Mouse (Mus musculus): ENCODE measurements around the gene Cfap299. TPM values are rescaled to one million over a fixed set of nuclear protein-coding genes. Genes with fewer than 3 reads are reported as not detected.
A peak's percentile ranks its signal among the peaks of the same experiment; 100 is the strongest.
"Not testable (repeated sequence)": the region's sequence is repeated elsewhere in the genome, so short reads cannot be mapped to it uniquely, and the experiment has no call there.

Gene Cfap299
- not detected for total RNA-seq (2021)

DNA sequence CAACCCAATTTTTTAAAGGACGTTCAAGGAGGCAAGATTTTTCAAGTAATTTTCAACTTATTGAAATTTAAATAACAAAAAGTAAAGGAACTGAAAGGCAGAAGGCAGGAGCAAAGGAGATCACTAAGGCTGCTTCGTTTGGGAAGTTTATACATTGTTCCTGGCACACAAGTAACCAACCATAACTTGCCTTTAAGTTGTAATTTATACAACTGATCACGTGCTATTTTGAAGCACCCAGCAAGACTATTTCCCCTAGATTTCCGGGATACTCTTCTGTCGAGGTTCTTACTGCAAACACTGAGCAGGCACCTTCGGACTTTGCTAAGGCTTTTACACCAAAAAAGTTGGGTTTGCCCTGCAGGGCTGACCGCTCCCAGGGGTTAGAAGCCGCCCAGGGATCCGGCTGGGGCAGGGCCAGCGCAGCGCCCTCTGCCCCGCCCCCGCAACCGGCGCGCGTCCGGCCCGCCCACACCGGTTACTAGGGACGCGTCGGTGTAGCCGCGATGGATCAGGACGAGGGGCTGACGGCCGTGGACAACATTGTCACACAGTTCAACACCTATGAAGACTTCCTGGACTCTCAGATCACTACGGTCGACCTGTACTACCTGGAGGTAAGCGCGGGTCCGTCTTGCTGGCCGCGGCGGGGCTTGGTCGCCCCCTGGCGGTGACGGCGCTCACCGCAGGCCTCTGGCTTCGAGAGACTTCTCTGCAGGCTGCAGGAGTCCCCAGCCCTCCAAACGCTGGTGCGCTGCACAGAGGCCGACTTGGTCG, at the start of gene Cfap299:
Gene Cfap299 (plus strand): TSS at position 457 of the 777 bp plus-strand sequence.
- DNase-seq = peak; percentile 87 to 88
- intact Hi-C loops (cut with DNase I) = loop anchor here (1.0 to 10.0 kb wide), 3 partner anchors 144 to 1203 kb away; no protein-coding TSS in a partner anchor

DNA sequence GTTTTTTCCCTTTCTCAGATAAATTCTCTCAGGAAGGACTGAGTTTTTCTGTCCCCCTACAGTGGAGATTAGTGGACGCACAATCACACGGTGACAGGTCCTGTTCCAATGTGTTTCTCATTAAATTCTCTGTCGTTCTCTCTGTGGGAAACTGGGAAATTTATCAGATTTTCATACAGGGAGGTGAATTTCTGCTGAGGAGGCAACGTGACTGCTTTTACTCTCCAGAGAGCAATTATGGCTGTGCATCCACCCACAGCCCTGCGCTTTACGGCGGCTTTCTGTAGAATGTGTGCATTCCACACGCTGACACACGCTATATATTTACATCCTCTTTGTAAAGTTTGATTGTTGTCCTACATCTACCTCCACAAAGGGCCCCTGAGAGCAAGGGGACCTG, 47.1 kb upstream of the Cfap299 start:
- intact Hi-C loops (cut with DNase I) = no loop called here
- DNase-seq = no peak

DNA sequence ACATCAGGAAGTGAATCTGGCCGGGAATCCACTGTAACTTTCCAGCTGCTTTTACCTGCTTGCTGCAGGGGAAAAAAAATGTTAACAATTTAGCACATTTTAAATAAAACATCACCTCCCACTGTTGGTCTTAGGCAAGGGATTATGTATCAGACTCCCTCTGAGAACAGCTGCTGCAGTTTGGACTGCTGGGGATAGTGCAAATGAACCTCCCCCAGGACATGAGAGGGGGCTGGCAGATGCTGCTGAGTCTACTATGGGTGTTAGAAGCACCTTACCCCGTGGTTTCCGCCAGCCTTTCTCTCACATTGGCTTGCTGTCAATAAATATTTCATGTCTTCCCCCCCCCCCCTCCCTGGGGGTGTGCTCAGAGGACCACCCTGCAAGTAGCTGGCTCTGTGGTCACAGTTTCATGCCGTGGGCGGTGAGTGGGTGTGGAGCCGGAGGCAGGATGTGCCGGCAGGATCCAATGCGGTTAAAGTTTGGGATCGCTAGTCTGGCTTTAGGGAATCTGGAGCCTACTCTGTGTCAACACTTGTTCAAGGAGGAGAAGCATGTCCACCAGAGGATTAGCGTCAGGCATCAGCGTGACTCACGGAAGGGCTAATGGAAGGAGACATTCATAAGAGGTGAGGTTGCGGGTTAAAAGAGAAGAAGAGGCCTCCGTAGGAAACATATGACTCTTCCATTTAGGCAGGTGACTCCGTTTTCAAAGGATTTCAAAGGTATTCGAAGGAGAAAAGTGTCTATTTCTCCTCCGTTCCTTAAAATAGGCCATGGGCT, 45.2 kb upstream of the Cfap299 start:
- DNase-seq = no peak
- intact Hi-C loops (cut with DNase I) = no loop called here

- intact Hi-C loops (cut with DNase I) = no loop called here
- DNase-seq = no peak
Observed at GRCm38 (mm10) chr5:98290642-98291041, 38.5 kb upstream of the Cfap299 start.

DNA sequence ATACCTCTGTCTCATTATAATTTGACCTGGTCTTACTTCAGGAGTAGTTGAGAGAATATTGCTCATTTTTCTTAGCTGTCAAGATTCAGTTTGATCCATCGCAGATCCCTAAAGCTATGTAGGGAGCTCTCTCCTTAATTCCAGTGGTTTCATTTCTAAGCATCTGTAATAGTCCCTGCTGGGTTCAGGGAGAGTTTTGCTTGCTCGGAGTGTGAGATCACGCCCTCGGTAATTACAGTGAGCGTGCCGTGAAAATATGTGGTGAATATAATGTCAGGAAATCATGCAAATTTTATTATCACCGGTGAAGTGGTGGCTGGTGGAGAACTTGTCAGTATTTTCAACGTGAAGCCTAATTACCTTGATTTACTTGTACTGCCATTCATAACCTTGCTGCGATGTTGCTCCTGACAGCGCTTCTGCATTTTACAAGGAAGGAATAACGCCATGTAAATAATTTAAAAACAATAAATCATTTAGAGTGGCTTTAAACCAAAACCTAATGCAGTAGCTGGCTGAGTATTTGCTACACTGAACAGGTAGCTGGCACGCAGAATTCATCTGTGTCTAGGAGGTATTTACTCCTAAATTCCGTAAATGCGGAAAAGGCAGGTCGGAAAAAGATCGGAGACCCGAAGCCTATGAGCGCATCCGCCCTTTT, 36.6 kb upstream of the Cfap299 start:
- DNase-seq = no peak
- intact Hi-C loops (cut with DNase I) = no loop called here

- intact Hi-C loops (cut with DNase I) = no loop called here
- no peak for DNase-seq
Observed at GRCm38 (mm10) chr5:98293049-98293715, 35.9 kb upstream of the Cfap299 start.

DNA sequence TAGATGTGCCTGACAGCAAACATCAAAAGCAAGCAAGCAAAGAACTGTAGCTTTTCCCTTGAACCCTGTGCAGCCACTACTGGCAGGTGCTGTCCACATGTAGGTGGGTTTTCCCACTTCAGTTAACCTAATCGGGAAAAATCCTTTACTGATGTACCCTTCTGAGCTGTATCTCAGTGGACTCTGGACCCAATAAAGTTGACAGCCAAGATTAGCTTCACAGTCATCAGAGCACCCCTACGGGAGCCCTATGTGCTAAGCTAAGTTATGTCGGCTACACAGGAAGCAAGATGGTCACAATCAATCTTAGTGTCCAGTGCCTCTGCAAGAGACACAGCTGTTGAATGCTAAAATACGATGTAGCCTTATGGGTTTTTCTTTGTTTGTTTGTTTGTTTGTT, 29.0 kb upstream of the Cfap299 start:
- intact Hi-C loops (cut with DNase I) = no loop called here

DNA sequence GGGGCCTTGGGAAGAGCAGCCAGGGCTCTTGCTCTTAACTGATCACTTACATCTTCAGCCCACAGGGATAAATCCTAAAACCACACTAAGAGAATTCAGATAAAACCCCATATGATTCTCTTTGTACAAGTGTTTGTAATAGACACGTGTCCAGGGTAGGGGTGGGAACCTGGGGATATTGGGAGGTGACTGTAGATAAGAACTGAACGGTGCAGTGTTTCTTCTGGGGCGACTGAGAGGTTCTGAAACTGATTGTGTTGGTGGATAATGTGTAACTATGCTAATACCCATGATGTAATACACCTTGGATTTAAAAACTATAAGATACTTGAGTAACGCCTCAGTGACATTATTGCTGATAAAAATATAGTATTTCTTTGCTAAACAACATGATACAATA, 23.4 kb upstream of the Cfap299 start:
- intact Hi-C loops (cut with DNase I) = no loop called here
- DNase-seq = no peak

More for the DNA sequence above, 29.0 kb upstream of the Cfap299 start:
- DNase-seq = no peak

DNA sequence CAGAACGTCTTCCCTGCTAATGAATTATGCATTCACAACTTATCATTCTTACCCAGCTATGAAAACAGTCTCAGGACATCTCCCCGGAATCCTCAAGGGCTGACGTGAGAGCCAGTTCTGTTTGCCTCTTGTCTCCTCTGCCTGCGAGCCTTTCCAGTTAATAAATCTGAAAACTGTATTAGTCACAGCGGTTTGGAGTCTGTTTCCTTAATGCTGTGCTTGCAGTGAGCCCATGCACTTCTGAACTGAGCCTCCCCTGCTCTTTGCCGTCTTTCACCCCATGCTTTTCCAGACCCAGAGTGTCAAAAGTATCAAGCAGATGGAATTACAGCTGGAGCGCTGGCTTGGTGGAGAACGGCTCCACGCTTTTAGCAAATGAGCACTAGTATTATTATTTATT, 22.6 kb upstream of the Cfap299 start:
- DNase-seq = no peak

GRCm38 (mm10) chr5:98326625-98327024, 2.5 kb upstream of the Cfap299 start:
- DNase-seq = no peak
- intact Hi-C loops (cut with DNase I) = loop anchor here (10.0 kb wide), 1 partner anchor 742 kb away; no protein-coding TSS in a partner anchor

More for the DNA sequence above, 22.6 kb upstream of the Cfap299 start:
- intact Hi-C loops (cut with DNase I) = no loop called here

- DNase-seq; intact Hi-C loops (cut with DNase I): not testable (repeated sequence)
Observed at GRCm38 (mm10) chr5:98343751-98344150, 14.6 kb downstream of the Cfap299 start.

DNA sequence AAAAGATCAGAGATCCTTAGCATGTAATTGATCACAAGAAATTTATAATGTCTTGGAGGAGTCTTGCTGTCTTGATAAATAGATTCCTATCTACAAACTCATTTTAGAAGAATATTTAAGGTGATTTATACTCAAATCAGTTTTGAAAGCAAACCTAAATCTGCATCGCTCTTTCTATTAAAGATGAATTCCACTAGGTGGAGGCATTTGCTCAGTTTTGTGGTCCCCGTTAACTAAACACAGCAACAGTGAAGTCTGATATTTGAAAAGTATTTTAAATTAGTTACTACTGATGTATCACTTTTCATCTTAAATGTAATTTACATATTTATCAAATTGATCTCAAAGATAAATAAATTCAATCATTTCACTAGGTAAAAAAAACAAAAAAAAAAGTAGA, 15.5 kb downstream of the Cfap299 start:
- intact Hi-C loops (cut with DNase I) = no loop called here
- no peak for DNase-seq

- DNase-seq = no peak
- intact Hi-C loops (cut with DNase I) = loop anchor here (5.0 kb wide), 1 partner anchor 531 kb away; no protein-coding TSS in a partner anchor
Observed at GRCm38 (mm10) chr5:98346067-98346466, 17.0 kb downstream of the Cfap299 start.

- intact Hi-C loops (cut with DNase I) = loop anchor here (1.0 to 5.0 kb wide), 3 partner anchors 516 to 808 kb away; no protein-coding TSS in a partner anchor
- peak; percentile 58 to 73 for DNase-seq
Observed at GRCm38 (mm10) chr5:98348605-98349004, 19.5 kb downstream of the Cfap299 start.

DNA sequence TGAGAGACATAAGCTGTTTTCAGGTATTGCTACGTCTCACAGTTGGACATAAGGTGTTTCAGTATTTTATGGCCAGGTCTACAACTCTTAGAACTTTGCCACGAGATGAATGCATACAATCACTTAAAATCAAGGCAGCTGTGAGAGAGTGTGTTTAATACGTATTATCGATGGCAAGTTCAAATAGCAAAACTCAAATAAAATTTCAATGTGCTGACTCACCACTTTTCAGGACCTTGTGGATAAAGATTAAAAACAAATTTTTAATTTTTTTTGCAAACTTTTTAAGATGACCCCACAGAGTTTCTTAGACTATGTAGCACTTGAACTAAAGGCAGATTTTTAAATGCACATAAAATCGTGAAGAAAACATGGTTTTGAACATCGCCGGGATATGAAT, 30.8 kb downstream of the Cfap299 start:
- intact Hi-C loops (cut with DNase I) = no loop called here

DNA sequence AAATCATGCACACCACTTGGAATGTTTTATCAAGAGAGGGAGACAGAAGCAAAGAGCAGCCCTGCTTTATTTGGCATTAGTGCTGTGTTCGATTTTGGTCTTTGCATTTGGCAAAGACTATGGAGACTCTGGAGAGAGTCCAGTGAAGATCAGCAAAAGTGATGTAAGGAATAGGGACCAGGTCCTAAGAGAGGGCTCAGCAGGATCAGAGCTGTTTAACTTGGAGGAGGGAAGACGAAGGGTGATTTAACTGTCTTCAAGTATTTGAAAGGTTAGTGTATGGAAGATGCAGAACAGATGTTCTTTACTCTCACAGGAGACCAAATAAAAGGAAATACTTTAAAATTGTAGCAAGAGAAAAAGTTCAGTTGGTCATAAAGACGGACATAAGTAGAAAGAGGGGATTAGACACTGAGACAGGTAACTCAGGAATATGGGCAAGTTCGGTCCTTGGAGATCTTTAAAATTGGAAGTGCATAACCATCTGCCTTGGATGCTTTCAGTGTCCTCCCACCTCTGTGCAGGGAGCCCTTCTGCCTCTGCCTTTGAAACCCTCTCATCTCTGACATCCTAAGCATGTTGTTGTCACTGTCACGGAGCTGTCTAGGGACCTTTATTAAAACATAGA, 31.8 kb downstream of the Cfap299 start:
- no peak for DNase-seq
- intact Hi-C loops (cut with DNase I) = no loop called here

More for the DNA sequence above, 30.8 kb downstream of the Cfap299 start:
- no peak for DNase-seq

- intact Hi-C loops (cut with DNase I) = no loop called here
Observed at GRCm38 (mm10) chr5:98363428-98363827, 34.3 kb downstream of the Cfap299 start.

GRCm38 (mm10) chr5:98365340-98365739, 36.2 kb downstream of the Cfap299 start:
- no peak for DNase-seq
- intact Hi-C loops (cut with DNase I) = no loop called here

More at GRCm38 (mm10) chr5:98363428-98363827, 34.3 kb downstream of the Cfap299 start:
- DNase-seq = no peak

DNA sequence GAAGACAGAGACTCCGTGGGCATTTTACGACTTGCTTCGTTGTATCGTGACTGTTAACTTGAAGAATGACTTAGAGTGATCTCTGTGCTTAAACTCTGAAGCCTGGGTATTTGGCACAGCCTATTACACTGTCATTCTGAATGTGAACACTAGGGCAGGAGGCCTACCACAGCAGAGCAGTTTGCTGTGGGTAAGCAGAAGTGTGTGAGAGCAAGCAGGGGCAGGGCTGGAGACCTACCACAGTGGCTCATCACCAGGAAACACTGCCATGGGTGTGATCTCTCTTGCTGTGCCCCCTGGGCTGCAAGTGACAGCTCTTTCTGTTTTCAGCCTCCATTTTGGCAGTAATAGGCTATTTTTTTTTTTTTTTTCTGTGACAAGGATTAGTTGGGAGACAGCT, 39.7 kb downstream of the Cfap299 start:
- intact Hi-C loops (cut with DNase I) = no loop called here

DNA sequence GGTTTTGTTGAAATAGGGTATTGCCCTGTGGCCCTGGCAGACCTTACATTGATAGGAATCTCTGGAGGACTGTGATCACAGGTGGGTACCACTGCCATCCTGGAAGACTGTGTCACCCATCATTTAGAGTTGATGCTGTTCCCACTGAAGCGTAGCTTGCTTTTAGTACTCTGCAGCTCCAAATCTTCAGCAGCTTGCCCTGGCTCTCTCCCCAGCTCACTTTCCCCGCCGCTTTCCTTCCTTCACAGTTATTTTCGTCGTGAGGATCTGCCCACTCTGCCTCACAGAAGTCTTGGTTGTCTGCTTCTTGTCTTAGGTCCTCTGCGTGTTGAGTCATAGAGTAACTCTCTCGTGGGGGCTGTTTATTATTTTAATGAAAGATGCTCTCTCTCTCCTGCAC, 40.3 kb downstream of the Cfap299 start:
- no peak for DNase-seq
- intact Hi-C loops (cut with DNase I) = no loop called here

More for the DNA sequence above, 39.7 kb downstream of the Cfap299 start:
- no peak for DNase-seq
